Mouse (Mus musculus) MN1 (cell line): ENCODE data around the gene Vmn1r57.
"Not testable (repeated sequence)": the region's sequence is repeated elsewhere in the genome, so short reads cannot be mapped to it uniquely, and the experiment has no call there.

Experiments
- DNase-seq: peaks from one replicate; pipeline ENCODE4 v3.0.0-alpha.2; 2016; ENCODE audit warnings: low spot score

The Vmn1r57 gene

DNA sequence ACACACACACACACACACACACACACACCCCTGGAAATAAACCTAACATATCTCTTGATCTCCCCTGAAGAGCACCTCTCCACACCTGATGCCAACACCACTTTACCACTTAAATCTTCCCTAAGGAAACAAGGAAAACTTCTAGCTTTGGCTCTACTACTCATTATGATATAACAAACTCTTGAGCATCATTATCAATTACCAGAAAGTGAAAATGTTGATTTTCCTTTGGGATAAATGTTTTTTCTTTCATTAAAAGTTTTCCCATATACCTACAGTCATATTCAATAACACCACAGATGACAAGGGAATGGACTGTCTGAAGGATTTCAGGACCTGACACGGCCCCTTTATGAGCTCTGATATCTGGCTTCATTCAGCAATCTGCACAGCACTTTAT, at the start of gene Vmn1r57:
Vmn1r57 (plus strand) TSS at position 301 of the 400 bp plus-strand sequence.
- not testable (repeated sequence) for DNase-seq

DNA sequence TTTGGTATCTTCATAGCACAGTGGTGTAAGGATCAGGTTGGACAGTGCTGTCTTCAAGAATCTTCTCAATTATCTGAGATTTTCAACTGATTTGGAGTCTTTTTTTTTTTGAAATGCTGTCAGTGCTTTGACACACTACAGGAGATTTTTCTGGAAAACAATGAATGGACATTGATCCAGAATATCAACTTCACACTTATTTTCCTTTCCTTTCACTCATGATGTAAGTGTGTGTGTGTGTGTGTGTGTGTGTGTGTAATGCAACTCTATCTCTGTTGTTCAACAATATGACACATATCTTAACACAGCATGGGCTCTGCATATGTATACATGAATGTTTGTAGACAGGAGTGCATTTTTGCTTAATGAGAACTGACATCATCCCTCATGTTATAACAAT, 21.6 kb upstream of the Vmn1r57 start, which contains the start of gene Vmn1r56:
Vmn1r56 (minus strand) TSS at position 101 of the 400 bp plus-strand sequence.
- DNase-seq = not testable (repeated sequence)

DNA sequence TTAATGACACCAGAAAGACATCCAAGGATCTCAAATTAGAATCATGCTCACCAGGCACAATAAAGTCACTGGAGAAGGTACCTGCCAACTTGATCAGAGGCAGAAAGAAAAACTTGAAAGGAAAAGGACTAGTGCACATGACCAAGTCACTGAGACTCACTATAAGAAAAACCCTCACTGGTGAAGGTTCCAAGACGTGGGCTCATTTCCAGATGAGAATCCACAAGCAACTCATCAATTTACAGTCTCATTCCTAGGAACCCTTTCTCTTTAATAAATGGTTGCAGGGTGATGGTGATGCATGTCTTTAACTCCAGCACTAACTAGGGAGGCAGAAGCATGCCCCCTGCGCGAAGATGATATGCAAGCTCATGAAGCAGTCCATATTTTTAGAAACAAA, 44.8 kb downstream of the Vmn1r57 start:
- DNase-seq = no peak
